Mouse (Mus musculus) G1E (cell line): ENCODE measurements around the gene Cmss1.

Experiments
- CTCF ChIP-seq: IDR thresholded peaks from 2 replicates; pipeline ENCODE4 v1.5.1; 2012; ENCODE audit warnings: low read depth, low read length, inconsistent platforms, mixed read lengths
- GATA1 ChIP-seq: IDR thresholded peaks from 2 replicates; pipeline ENCODE4 v1.6.1; 2012; ENCODE audit warnings: borderline replicate concordance, low read length, inconsistent platforms, mixed read lengths
- GATA2 ChIP-seq: IDR thresholded peaks from 2 replicates; pipeline ENCODE4 v1.6.1; 2012; ENCODE audit warnings: low read depth, low read length, inconsistent platforms, borderline replicate concordance
- POLR2AphosphoS5 ChIP-seq: IDR thresholded peaks from 2 replicates; pipeline ENCODE4 v1.6.1; 2012; ENCODE audit warnings: low read depth, low read length, inconsistent platforms; ENCODE audit not compliant: insufficient replicate concordance
- TAL1 ChIP-seq: conservative IDR thresholded peaks from 2 replicates; pipeline ENCODE4 v1.6.1; 2012; ENCODE audit warnings: low read depth, low read length, inconsistent platforms, mixed read lengths

DNA sequence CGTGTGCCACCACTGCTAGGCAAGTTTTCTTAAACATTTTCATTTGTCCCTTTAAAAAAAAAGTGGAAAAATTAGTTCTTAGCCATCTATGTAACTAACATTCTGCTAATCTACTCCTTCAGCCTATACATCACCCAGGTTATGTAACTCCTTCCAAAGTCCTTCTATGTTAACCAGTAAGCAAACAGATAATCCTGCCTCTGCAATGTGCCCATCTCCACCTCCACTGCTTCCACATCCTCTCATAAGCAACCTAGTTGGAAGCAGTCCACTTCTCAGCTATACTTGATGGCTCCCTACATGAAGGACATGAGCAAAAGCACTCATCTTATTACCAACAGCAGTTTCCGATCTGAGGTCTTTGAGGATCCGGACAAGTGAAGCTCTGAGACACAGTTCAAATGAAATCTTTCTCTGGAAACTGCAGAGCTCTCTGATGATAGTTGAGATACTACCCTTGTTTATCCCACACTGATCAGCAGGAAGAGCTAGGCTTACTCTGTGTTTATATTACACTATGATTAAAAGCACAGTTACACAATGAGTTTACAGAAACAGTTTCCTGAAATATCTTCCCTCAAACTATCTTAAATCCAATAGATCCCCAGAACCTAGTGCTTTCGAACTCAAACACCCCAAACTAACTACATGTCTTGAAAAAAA is 9.2 kb downstream of the Cmss1 start:
- TF ChIP-seq TAL1 (no peak), CTCF (no peak), GATA1 (no peak), POLR2AphosphoS5 (no peak), GATA2 (no peak)
